Mouse (Mus musculus): Measurements from ENCODE around the gene Pih1d3.

Pih1d3 gene

DNA sequence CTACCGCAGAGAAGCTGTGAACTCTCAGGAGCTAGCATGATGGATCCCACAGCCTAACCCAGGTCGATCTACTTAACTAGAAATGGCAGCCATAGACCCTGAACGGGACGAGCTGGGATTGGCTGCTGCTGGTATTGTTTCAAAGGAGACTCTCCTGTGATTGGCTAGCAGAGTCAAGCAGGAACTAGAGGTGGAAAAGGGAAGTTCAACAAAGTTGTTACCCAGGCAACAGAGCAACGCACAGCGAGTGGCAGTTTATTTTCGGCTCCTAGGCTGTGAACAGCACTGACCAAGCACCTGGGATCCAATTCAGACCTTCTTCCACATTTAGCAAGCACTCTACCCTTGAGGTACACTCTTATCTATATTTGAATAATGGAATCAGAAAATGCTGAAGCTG, at the start of gene Pih1d3, which contains the start of gene 4931428L18Rik:
Gene Pih1d3, plus strand, starts transcription at position 275 of the 400 bp plus-strand sequence.
Gene 4931428L18Rik, minus strand, starts transcription at position 121 of the 400 bp plus-strand sequence.
- no peak for DNase-seq (ENCODE audit: low spot score in 2 of 2)

DNA sequence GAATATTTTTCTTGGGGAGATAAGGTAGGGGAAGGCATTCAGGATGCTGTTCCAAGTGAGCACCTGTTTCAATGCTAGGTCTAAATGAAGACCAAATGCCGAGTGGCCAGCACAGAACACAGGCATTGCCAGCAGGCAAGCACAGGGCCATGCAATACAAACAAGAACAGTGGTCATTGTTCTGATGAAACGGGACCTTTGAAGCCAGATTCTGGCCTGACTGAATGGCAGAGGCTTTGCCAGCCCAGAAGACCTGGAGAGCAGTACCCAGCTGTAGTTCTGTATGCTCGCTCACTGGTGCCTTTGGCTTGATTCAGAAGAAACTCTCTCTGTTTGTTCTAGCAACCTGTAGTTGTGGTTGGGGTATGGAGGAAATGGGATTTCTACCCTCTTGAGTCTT, 47.2 kb upstream of the Pih1d3 start:
- no peak for DNase-seq (ENCODE audit: low spot score in 2 of 2)

DNA sequence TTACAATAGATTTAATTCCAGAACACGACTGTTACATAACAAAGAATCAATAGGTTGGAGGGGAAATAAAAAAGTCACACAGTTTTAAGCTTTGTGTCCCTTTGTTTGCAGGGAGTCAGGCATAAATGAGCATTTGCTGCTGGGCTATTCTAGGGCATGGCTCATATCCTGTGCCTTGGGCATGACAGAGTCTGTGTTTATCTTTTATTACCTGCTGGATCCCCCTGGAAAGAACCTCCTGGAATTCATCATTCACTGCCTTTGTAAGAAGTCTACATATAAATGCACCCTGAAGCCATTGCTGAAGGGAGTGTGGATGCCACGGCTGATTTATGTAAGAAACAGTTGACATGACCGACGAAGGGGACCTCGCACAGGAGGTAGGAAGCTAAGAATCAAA, 46.5 kb upstream of the Pih1d3 start, which contains the start of gene Lgsn:
Gene Lgsn, plus strand, starts transcription at position 301 of the 400 bp plus-strand sequence.
- DNase-seq (ENCODE audit: low spot score in 2 of 2), result no peak

DNA sequence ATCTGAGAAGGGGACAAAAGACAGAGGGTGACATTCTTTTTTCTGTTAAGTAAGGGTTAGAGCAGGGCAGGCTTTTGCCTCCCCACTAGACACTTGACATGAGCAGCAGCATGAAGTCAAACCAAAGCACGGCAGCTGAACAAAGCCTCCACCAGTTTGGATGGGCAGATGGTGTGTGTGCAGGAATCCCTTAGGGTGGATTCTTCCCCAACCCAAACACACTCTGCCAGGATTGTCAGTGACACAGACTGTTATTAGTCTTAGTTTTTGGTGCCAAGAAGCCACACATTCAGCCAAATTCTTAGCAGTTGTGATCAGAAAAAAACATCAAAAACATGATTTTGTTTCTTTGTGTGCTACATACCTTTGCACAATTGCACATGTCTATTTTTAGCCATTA, 44.4 kb upstream of the Pih1d3 start:
- no peak for DNase-seq (ENCODE audit: low spot score in 2 of 2)

DNA sequence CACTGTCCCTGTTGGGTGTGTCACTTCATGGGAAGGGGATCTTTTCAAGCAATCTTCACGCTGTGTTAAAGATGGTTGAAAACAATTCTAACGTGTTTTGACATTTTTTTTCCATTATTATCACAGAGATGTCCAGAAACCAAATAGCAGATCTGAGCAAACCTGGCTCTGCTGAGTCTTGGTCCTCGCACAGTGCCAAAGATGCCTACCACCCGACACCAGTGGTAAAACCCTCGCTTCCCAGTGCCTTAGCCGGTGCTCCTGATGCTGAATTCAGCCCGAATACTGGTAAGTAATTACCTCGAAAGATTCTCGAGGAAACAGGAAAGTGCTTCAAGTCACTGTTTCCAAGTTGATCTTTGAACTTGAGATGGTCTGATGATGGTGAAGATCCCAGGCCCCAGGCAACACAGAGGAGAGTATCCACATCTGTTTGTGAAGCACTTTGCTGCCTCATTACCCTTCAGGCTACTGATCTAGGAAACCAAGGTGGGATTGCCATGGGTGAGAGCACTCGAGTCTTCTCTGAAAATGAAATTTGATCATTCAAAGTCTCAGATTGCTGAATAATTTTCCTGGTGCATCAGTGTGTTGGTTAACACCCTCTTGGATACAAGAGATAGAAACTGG, 32.3 kb upstream of the Pih1d3 start:
- no peak for DNase-seq (ENCODE audit: low spot score in 2 of 2)

DNA sequence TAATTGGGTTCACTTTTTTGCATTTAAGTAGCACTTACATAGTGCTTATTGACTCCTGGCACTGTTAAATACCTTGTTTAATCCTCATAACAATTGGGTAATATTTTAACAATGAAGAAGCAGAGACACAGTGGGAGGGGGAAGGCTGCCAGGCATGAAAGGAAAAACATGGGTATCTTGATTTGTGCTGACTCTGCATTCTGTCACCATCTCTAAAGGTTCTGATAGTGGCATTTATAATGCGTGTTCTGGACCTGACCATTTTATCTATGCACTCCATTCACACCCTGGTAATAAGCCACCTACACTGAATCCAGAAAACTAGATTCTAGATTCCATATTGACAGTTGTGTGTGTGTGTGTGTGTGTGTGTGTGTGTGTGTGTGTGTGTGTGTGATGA, 27.0 kb upstream of the Pih1d3 start:
- DNase-seq (ENCODE audit: low spot score in 2 of 2), result no peak

DNA sequence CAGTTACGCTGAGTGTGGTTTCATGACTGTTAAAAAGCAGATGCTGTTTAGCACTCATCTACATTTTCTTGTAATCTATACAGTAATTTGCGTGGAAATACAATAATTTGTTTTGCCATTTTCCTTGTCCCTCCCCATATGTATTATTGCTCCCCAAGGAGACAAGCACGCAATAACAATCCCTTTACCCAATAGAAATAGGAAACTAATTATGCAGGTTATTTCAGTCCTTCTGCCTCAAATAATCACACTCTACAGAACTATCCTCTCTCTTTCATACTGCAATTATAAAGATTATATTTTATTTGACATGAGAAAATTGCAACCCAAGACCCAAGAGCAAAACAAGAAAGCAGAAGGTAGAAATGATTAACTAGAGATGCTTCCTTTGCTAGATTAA, 25.7 kb upstream of the Pih1d3 start:
- no peak for DNase-seq (ENCODE audit: low spot score in 2 of 2)

DNA sequence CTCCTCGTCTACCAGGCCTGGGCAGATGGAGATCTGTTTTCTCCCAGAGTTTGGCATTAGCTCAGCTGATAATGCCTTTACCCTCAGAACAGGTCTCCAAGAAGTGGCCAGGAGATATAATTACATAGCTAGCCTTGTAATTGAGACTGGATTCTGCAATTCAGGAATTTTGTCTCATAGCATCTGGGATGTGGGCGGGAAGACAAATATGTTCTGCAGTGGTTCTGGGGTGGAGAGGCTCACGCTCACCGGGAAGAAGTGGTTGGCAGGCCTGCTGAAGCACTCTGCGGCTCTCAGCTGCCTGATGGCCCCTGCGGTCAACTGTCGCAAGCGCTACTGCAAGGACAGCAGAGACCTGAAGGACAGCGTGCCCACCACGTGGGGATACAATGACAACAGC, 18.9 kb upstream of the Pih1d3 start:
- no peak for DNase-seq (ENCODE audit: low spot score in 2 of 2)

DNA sequence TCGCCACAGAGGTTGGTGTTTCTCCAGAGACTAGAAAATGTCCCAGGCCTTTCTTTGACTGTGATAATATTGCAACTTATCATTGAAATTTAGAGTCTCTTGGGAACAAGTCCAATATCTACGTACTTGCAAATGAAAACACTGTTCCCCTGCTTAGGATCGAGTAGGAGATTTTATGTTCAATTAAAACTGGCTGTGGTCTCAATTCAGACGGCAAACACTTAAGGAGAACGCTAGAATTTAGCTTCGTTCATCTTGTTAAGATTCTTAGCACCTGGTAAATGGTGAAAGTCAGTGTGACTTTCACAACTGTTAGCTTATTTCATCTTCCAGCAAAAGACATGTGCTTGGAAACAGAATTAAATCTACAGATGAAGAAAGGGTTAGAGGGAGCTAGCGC, 17.3 kb upstream of the Pih1d3 start:
- DNase-seq (ENCODE audit: low spot score in 2 of 2), result no peak

DNA sequence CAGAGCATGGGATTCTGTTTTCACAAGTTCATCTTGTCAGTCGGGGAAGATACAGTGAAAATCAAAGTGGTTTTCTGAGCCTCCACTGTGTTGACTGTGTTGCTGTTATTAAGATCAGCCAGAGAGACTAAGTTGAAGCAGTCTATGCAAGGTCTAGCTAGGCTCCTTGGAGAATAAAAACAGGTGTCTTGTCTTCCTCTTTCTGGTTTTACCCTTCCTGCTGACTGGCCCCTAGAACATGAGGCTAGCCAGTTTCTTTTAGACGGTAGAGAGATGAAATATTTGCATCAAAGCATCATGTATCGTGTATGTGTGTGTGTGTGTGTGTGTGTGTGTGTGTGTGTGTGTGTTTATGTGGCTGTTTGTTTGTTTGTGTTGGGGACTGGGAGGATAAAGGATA, 16.9 kb upstream of the Pih1d3 start:
- DNase-seq (ENCODE audit: low spot score in 2 of 2), result no peak

DNA sequence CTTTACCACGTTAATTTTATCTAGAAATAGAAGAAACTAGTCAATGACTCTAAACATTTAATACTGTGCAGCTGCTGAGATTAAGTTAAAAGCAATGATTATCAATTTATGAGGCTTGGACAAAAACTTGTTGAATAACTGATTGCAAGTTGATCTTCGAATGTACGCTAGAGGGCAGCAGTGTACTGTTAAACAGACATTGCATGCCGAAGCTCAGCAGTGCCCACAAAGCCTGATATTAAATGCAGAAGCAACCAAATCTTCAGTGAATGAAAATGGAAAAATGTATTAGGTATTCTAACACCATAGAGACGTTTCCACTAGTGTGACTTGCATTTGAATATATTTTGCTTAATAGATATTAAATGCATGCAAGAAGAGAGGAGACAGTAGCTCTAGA, 12.5 kb upstream of the Pih1d3 start:
- peak in 1 of 2 experiments; percentile 49 for DNase-seq (ENCODE audit: low spot score in 2 of 2)

DNA sequence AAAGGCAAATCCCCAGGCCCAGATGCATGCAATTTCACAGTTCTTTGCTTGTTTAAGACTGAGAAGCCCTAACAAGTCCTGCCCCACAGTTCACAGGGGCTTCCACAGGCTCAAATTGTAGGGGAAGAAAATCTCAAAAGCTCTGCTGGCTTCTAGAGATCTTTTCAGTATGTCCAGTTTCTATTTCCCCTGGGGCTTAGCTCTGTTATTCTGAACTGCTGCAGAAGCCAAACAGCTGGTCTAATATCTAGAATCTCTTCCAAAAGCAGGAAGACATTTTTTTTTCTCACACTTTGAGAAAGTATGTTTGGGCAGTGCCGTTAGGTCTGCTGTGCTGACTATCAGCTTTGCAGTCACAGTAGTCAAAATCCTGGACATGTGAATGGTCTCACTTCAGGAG, 7.8 kb upstream of the Pih1d3 start:
- DNase-seq (ENCODE audit: low spot score in 2 of 2), result no peak

DNA sequence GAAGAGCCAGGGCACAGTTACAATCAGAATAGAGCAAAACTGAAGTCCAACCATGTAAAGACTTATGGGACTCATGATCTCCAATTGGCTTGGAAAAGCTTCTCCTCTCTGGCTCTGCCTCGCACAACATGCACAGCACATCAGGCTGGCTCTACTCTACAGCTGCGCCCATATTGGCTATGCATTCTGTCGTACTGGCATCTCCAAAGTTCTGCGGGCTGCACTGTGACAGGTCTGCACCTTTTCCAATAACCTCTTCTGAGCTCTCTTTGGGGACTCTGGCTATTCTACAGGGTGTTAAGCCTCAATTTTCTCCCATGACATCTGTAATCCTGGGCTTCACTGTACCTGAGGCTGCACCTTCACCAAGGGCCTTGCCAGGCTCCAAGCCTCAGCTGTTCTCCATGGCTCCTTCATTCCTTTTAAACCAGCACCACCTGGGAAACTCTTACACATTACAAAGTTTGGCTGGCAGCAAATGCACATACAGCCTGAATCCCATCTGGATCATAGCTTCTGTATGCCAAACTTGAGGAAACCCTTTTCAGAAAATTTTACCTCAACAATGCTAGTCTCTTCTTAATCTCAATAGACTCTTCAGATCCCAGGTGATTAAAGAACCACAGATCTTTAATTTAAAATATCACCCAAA, 1.9 kb upstream of the Pih1d3 start:
- DNase-seq (ENCODE audit: low spot score in 2 of 2), result no peak

DNA sequence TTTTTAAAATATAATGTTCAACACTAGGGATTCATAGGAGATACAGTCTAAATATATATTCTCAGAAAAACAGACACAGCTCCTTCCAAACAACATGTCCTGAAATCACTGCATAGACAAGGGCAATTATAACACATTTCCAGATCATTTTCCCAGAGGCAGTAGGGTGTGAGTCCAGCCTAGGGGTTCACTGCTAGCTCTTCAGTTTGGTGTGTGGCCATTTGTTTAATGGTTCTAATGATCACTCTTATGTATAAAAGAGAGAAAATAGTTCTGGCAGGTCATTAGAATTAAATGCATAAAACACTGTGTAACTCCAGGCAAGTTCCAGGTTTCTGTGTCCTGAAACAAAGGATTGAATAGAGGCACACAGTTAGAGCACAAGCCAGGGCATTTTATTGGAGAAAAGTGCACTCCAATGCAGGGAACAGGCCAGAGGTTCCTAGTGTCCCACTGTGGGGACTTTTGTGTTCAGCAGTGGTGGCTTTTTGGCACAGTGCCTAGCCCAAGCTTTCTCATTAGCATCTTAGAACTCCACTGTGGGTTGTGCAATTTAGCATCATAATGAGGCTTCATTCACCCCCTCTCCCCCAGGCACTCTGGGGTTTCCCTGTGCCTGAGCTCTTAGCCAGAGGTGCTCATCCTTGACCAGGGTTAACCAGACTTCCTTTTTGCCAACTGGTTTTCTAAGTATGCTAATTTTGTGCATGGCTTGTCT, 10.8 kb downstream of the Pih1d3 start:
- no peak for DNase-seq (ENCODE audit: low spot score in 2 of 2)

DNA sequence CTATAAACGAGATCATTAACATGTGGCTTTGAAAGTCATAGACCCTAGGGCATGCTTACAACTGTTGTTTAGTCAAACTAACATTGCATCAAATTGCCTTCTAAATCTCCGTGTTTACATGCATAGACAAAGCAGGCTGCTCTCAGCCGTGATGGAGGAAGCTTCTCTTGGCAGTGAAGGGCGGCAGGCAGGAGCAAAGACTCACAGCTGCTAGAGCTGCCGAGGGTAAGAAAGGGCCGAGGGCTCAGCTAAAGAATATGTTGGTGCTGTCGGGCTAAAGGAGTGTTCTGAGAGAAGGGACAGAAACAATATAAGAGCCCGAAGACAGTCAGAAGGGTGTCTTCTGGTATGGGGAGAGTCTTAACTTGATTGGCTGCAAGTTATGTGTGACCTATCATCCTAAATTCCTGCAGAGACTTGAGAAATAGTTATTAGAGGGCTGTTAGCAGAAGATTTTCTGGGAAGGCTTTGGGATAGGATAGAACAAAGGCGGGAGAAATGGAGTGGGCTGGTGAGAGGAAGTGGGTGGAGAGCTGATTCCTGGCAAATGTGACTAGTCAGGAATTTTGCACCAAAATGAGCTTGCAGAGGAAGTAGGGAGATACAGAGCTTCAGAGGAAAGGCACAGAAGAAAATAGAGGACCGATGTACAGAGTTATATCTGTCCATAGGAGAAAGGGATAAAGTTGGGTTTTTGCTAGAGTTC, 37.7 kb downstream of the Pih1d3 start:
- DNase-seq (ENCODE audit: low spot score in 2 of 2), result no peak

Measured in spleen, postnatal 10 days (tissue).